Mouse (Mus musculus) liver, embryonic 18 days (tissue): Measurements from ENCODE around the gene Gdpgp1. TPM values are rescaled to one million over a fixed set of nuclear protein-coding genes. Genes with fewer than 3 reads are reported as not detected.

ENCODE experiments used
- polyA plus RNA-seq: library from polyadenylated mRNA; depleted of rRNA; stranded (reverse); fragments of >200 nt; gene quantifications from 2 replicates; pipeline ENCODE4 v1.2.3, GENCODE M21; 2012; rRNA removed

Gene Gdpgp1
- polyA plus RNA-seq, result 0.88 and 0.94 TPM in 2 replicates

DNA sequence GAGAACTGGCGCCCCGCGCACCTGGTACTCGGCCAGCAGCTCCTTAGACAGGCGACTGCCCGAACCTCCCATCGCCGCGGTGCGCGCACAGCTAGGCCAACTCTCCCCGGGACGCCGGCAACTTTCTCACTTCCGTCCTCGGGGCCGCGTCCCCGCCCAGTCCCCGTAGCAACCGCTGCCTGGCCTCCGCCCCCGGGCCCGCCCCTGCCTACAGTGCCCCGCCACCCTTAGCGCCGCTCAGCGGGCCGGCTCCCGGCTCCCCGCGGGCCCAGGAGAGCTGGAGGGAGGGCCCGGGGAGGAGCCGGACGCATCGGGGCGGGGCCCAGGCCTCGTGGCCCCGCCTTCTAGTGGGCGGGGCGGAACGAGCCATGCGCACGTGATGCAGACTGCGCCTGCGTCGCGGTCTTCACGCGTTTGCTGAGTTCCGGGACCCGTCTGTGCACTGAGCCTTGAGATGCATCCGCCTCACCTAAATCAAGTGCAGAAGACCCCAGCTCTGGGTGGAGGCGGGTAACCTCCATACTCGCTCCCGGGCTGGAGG lies at the start of gene Gdpgp1, which contains the start of gene Cib1:
Gene Gdpgp1, plus strand, starts transcription at position 377 of the 541 bp plus-strand sequence.
Gene Cib1, minus strand, starts transcription at position 325 of the 541 bp plus-strand sequence.

DNA sequence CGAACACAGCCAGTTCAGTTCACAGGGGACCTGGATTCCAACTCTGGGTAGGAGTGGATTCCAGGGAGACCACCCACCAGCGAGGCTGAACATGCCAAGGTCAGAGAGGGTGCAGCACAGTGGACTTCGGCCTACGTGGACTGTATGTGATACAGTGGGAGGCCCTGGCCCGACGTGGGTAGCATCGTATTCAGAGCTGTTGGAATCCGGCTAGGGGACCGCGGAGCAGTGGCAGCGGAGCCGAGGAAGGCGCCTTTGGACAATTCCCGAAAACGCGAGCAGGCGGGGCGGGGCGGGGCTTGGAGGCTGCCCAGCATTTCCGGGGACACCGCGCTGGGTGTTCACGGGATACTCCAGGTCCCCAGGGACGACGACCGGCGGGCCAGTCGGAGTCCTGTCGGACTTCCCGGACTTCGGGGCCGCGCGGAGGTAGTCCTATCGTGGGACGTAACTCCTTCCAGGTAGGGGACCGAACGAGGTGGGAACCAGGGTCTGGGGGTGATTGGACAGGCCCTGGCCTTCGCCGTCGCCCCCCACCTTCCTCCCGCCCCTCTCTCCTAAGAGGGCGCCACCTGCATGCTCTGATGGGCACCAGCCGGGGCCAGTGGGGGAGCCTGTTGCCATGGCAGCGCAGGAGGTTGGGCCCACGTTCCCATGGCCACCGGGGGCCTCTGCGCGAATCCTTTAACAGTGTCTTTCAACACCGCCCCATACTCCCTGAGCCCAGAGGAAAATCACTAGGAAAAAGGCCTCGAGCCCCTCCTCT lies 46.0 kb upstream of the Gdpgp1 start, which contains the start of gene Sema4b:
Gene Sema4b, plus strand, starts transcription at position 311 of the 766 bp plus-strand sequence.

DNA sequence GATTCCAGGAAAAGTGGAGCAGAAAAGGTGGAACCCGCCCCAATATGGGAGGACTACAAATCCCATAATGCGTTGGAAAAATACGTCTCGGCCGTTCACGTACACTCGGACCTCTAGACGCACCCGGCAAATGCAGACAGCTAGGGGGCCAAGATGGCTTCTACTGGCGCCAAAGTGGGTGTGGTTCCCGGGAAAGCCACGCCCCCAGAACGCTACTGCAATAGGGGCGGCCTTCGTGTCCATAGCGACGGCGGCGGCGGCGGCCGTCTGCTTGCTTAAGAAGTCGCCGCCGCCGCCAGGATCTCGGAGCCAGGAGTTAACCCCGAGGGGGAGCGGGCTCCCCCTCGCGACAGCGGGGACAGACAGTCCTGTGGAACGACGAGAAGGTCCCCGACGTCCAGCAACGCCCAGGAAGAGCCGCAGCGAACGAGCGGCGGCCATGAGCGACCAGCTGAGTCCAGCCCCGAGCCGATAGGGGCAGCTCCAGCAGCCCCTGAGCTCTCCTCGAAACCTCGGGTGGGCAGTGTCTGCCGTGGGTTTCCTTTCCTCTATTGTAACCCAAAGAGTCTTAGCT lies 13.6 kb downstream of the Gdpgp1 start, which contains the start of gene Ttll13:
Gene Ttll13, plus strand, starts transcription at position 229 of the 574 bp plus-strand sequence.

DNA sequence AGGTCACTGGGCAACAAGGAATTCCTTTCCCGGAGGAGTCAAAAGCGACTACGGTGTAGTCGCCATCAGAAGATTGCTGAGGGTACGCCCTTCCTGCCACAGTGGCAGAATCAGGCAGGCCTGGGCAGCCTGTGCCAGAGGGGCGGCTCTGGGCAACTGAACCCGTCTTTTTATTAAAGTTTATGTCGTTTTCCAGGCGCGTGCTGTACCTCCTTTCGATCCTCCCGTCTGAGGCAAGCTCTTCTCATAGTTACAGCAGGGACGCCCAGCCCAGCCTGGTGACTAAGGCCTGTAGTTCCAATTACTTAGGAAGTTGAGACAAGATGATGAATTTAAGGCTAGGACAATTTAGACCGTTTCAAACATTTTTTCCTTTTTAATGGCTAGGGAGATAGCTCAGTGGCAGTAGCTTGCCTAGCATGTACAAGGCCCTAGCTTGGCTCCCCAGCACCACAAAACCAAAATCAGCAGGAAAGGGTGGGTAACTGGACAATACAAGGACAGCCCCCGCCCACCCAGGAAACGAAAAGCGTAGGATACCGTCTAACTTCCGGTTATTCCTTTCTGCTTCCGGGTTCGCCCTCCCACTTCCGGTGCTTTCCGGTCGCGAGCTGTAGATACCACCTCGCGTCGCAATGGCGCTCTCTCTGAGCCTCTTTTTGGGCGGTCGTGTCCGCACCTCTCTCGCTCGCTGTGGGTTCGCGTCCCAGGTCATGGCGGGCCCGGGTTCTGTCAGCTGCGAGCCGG lies 28.1 kb downstream of the Gdpgp1 start, which contains the start of gene Ngrn:
Gene Ngrn, plus strand, starts transcription at position 591 of the 747 bp plus-strand sequence.

DNA sequence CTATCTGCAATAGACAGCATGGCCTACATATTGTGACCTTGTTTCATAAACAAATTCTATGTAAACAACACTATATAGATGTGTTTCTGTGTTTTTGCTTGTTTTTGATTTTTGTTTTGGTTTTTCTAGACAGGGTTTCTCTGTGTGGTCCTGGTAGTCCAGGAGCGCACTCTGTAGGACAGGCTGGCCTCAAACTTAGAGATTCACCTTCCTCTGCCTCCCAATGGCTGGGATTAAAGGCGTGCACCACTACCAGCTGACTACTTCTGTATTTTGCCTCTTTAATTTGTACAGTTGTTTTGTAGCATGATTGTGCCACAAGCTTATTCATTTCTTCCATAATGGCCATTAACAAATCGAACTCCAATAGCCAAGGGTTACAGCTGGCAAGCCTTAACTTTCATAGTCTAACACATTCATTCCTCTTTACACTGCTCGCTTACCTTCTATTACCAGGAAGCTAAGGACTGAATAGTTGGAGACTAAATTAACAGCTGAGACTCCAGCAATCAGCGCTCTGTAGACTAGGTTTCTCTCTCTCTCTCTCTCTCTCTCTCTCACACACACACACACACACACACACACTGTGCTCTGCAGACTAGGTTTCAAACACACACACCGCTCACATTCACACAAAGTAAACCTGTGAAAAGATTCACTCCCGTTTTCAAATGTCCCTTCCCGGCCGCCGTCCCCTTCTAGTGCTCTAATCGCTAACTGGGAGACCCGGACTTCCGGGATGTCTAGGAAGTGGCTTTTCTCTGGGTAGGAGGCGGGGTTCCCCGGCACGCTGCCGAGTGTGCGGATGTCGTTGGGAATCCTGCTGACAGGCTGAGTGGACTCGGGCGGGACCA lies 36.5 kb downstream of the Gdpgp1 start, which contains the start of gene Vps33b:
Gene Vps33b, plus strand, starts transcription at position 753 of the 854 bp plus-strand sequence.

Other genes with a start within 250 kb of the Gdpgp1 start
- gene Zfp710, start 208.1 kb upstream of the Gdpgp1 start, polyA plus RNA-seq, result 9.5 and 12.1 TPM in 2 replicates
- gene Idh2, start 117.5 kb upstream of the Gdpgp1 start, polyA plus RNA-seq, result 171 and 185 TPM in 2 replicates
- gene Sema4b, start 46.0 kb upstream of the Gdpgp1 start, polyA plus RNA-seq, result 4.6 TPM in 2 replicates
- 40.6 and 46.2 TPM in 2 replicates for gene Cib1, start 52 bp upstream of the Gdpgp1 start, polyA plus RNA-seq
- gene Ttll13, start 13.5 kb downstream of the Gdpgp1 start, polyA plus RNA-seq, result 0.23 and 0.31 TPM in 2 replicates
- gene Ngrn, start 28.4 kb downstream of the Gdpgp1 start, polyA plus RNA-seq, result 21.6 and 24.3 TPM in 2 replicates
- gene Vps33b, start 36.8 kb downstream of the Gdpgp1 start, polyA plus RNA-seq, result 5.3 and 5.8 TPM in 2 replicates
- 38.5 and 42.6 TPM in 2 replicates for gene Prc1, start 61.6 kb downstream of the Gdpgp1 start, polyA plus RNA-seq
- gene Rccd1, start 91.6 kb downstream of the Gdpgp1 start, polyA plus RNA-seq, result 4.3 TPM in 2 replicates
- 8.7 and 9.3 TPM in 2 replicates for gene Unc45a, start 108.1 kb downstream of the Gdpgp1 start, polyA plus RNA-seq
- 8.4 and 8.9 TPM in 2 replicates for gene Hddc3, start 110.2 kb downstream of the Gdpgp1 start, polyA plus RNA-seq
- gene Man2a2, start 138.5 kb downstream of the Gdpgp1 start, polyA plus RNA-seq, result 8.5 and 10.6 TPM in 2 replicates
- 17.6 and 24.7 TPM in 2 replicates for gene Fes, start 155.1 kb downstream of the Gdpgp1 start, polyA plus RNA-seq
- 22.4 and 27.7 TPM in 2 replicates for gene Furin, start 172.6 kb downstream of the Gdpgp1 start, polyA plus RNA-seq